ENCODE assay signal across 13 mouse cellular contexts in genomic region chr16:30412680-30413079, GRCm38 (mm10).
"Had no signal": no experiment of that assay in that cellular context is flagged by ENCODE, and none has a peak within 500 bp of the region (broad histone marks: within the 10 kb centered on the region; RNA-seq: fewer than 3 reads in every experiment).

No protein-coding gene starts in this region.

- H3K4me1 ChIP-seq: limb, embryonic 13.5 days; midbrain, embryonic 12.5 days; neural tube, embryonic 13.5 days; stomach, embryonic 15.5 days had no signal

- H3K27ac ChIP-seq: hindbrain, postnatal 0 days; limb, embryonic 13.5 days; liver, embryonic 14.5 days; midbrain, embryonic 12.5 days; neural tube, embryonic 13.5 days; stomach, embryonic 15.5 days had no signal

- H3K9ac ChIP-seq: limb, embryonic 13.5 days; liver, embryonic 14.5 days; midbrain, embryonic 12.5 days; neural tube, embryonic 13.5 days; stomach, embryonic 15.5 days had no signal

- H3K36me3 ChIP-seq: limb, embryonic 13.5 days; midbrain, embryonic 12.5 days; neural tube, embryonic 13.5 days; stomach, embryonic 15.5 days had no signal

- H3K4me2 ChIP-seq: limb, embryonic 13.5 days; midbrain, embryonic 12.5 days; neural tube, embryonic 13.5 days; stomach, embryonic 15.5 days had no signal

- DNase-seq: left cerebral cortex, postnatal 4 days; retina, postnatal 1 day; right cerebral cortex, postnatal 4 days; spleen, adult 18-20 months; thymus, adult 2 months; thymus, postnatal 25 days had no signal

- H3K9me3 ChIP-seq: limb, embryonic 13.5 days; midbrain, embryonic 12.5 days; neural tube, embryonic 13.5 days; stomach, embryonic 15.5 days had no signal

- H3K4me3 ChIP-seq: limb, embryonic 13.5 days; midbrain, embryonic 12.5 days; neural tube, embryonic 13.5 days; stomach, embryonic 15.5 days had no signal

- ATAC-seq: hindbrain, postnatal 0 days; midbrain, embryonic 16.5 days had no signal

- H3K27me3 ChIP-seq: limb, embryonic 13.5 days; midbrain, embryonic 12.5 days; neural tube, embryonic 13.5 days; stomach, embryonic 15.5 days had no signal
